Mouse (Mus musculus): Measurements from ENCODE around the gene Chst11. TPM values are rescaled to one million over a fixed set of nuclear protein-coding genes. Genes with fewer than 3 reads are reported as not detected.

Gene Chst11
- polyA plus RNA-seq, 1 experiment from 2014 or later = 4.1 TPM

Other genes with a start within 250 kb of the Chst11 start
- 28.1 and 29.3 TPM in 2 replicates for gene Nfyb, start 221.4 kb upstream of the Chst11 start, polyA plus RNA-seq (2016; fragmentation: Nextera tagmentation; extraction: Ambion mirVana)
- 90.9 and 92.6 TPM in 2 replicates for gene Txnrd1, start 151.5 kb upstream of the Chst11 start, polyA plus RNA-seq (2016; fragmentation: Nextera tagmentation; extraction: Ambion mirVana)
- 0.31 and 0.39 TPM in 2 replicates for gene Eid3, start 118.9 kb upstream of the Chst11 start, polyA plus RNA-seq (2016; fragmentation: Nextera tagmentation; extraction: Ambion mirVana)